Mouse (Mus musculus) layer of hippocampus, adult 8-10 months (tissue): ENCODE data around the gene Cd40lg. TPM values are rescaled to one million over a fixed set of nuclear protein-coding genes. Genes with fewer than 3 reads are reported as not detected.

Experiments used
- DNase-seq, 2 experiments: peaks; one replicate each; pipeline ENCODE4 v3.0.0; 2022; ENCODE audit warnings: low spot score in 2 of 2
- total RNA-seq, 4 experiments: library from RNA; stranded (reverse); gene quantifications; 2 replicates each; pipeline ENCODE4 v1.2.4; 2022

Cd40lg gene
- total RNA-seq, 4 experiments from 2014 or later: not detected

- DNase-seq: peak in 1 of 2 experiments; percentile 8
These were observed 48.8 kb downstream of the Cd40lg start for GRCm38 (mm10) chrX:57260744-57261143.

GRCm38 (mm10) chrX:57263515-57263914 is 51.6 kb downstream of the Cd40lg start:
- DNase-seq: no peak

Other genes starting within 250 kb of the Cd40lg start
- not detected for gene Brs3, start 169.1 kb upstream of the Cd40lg start, total RNA-seq
- gene Htatsf1, start 158.6 kb upstream of the Cd40lg start, total RNA-seq: 10 to 100 TPM; 54.3 to 60.5 (median 58.1) TPM
- gene Vgll1, start 124.0 kb upstream of the Cd40lg start, total RNA-seq: not detected
- 10 to 100 TPM; 32.1 to 42.9 (median 38.1) TPM for gene Arhgef6, start 126.6 kb downstream of the Cd40lg start, total RNA-seq
- gene Rbmx, start 180.9 kb downstream of the Cd40lg start, total RNA-seq: 10 to 100 TPM; 63.4 to 76.2 (median 69.6) TPM
- not detected for gene Gm364, start 197.0 kb downstream of the Cd40lg start, total RNA-seq